Mouse (Mus musculus) liver, postnatal 0 days (tissue): ENCODE data around the gene Mul1.

Experiments used
- CTCF ChIP-seq: sonication (generic); IDR thresholded peaks from 2 replicates; pipeline ENCODE4 v1.5.1; 2016; ENCODE audit warnings: antibody characterized with exemption, low read depth
- EP300 ChIP-seq: IDR thresholded peaks from 2 replicates; pipeline ENCODE4 v1.6.1; 2016; ENCODE audit warnings: antibody characterized with exemption, low read depth, mild to moderate bottlenecking

GRCm38 (mm10) chr4:138454571-138455140, 20.2 kb downstream of the Mul1 start:
- TF ChIP-seq CTCF (no peak), EP300 (no peak)
